Mouse (Mus musculus) embryonic facial prominence, embryonic 13.5 days (tissue): ENCODE data around the gene Eps8l3. TPM values are rescaled to one million over a fixed set of nuclear protein-coding genes. Genes with fewer than 3 reads are reported as not detected.
A peak's percentile ranks its signal among the peaks of the same experiment; 100 is the strongest.

Experiments used
- ATAC-seq: fragments of 200-750 bp; cut with Nextera tagmentation; 2 replicates; pipeline ENCODE4 v1.8.0; 2017; ENCODE audit warnings: low read depth; ENCODE audit not compliant: insufficient number of reproducible peaks, insufficient read depth, low FRiP score, low TSS enrichment
- H3K27ac ChIP-seq: fragments of 300-500 bp; sonication (generic); 2 replicates; pipeline ENCODE4 v1.5.1; 2015; ENCODE audit warnings: moderate library complexity, mild to moderate bottlenecking, inconsistent platforms
- H3K27me3 ChIP-seq: fragments of 300-500 bp; sonication (generic); 2 replicates; pipeline ENCODE4 v1.6.1; 2015; ENCODE audit warnings: mild to moderate bottlenecking, inconsistent platforms
- H3K36me3 ChIP-seq: fragments of 300-500 bp; sonication (generic); 2 replicates; pipeline ENCODE4 v1.6.1; 2015; ENCODE audit warnings: mild to moderate bottlenecking, inconsistent platforms
- H3K4me1 ChIP-seq: fragments of 300-500 bp; sonication (generic); 2 replicates; pipeline ENCODE4 v1.6.1; 2015; ENCODE audit warnings: inconsistent platforms
- H3K4me2 ChIP-seq: fragments of 300-500 bp; sonication (generic); 2 replicates; pipeline ENCODE4 v1.6.1; 2015; ENCODE audit warnings: moderate library complexity, mild to moderate bottlenecking, inconsistent platforms
- H3K4me3 ChIP-seq: fragments of 300-500 bp; sonication (generic); 2 replicates; pipeline ENCODE4 v1.5.1; 2015; ENCODE audit warnings: mild to moderate bottlenecking, inconsistent platforms
- H3K9ac ChIP-seq: fragments of 300-500 bp; sonication (generic); 2 replicates; pipeline ENCODE4 v1.6.1; 2015; ENCODE audit warnings: mild to moderate bottlenecking, inconsistent platforms
- H3K9me3 ChIP-seq: fragments of 300-500 bp; sonication (generic); 2 replicates; pipeline ENCODE4 v1.6.1; 2016; ENCODE audit warnings: inconsistent platforms
- WGBS: fragments of 180-500 bp; shearing (Covaris S2); methylation state at CpG from one replicate; pipeline ENCODE4 v1.1.7; 2015; ENCODE audit warnings: mixed read lengths; 5-methylcytosine and 5-hydroxymethylcytosine counted together
- polyA plus RNA-seq: library from polyadenylated mRNA; unstranded; fragments of >200 nt; fragmentation: Nextera tagmentation; extraction: Ambion mirVana; gene quantifications from 2 replicates; pipeline ENCODE4 v1.2.1, GENCODE M21; 2015

The Eps8l3 gene
- 0.98 TPM in 1 of 2 replicates, not detected in the other for polyA plus RNA-seq

DNA sequence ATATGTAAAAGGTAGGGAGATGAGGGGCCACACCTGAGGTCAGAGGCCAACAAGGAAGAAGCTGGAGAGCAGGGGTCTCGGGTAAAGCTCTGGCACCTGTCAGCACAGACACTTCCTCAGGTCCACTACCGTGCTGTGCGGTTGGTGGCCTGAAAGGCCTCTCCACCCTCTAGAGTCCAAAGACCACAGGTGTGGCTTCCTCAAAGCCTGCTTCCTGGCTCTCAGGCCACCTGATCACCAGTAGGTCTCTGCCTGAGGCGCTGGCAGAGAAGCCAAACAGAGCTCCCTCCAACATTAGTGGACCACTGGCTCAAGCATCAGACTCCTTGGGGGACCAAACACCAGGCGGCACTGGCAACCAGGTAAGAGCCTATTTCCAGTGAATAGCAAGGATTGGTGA, at the start of gene Eps8l3:
Gene Eps8l3 (plus strand): TSS at position 225 of the 400 bp plus-strand sequence.
- Histone ChIP-seq H3K27me3 (no peaks in the 10 kb centered on the region), H3K4me1 (0 out of 2 replicates have a peak, but pooled peaks cover 3% of the 10 kb centered on the region), H3K9ac (no peak within 1 kb of the TSS), H3K9me3 (no peaks in the 10 kb centered on the region), H3K27ac (no peak within 1 kb of the TSS), H3K4me2 (no peak within 1 kb of the TSS), H3K36me3 (no peaks in the 10 kb centered on the region), H3K4me3 (no peak within 1 kb of the TSS)
- WGBS, result 86% methylated on average over 5 of the region's 5 CpGs
- no peak for ATAC-seq

- Histone ChIP-seq H3K36me3 (no peaks in the 10 kb centered on the region), H3K27me3 (no peaks in the 10 kb centered on the region), H3K9ac (no peak overlapping the region), H3K4me3 (no peak overlapping the region), H3K9me3 (no peaks in the 10 kb centered on the region), H3K4me1 (no peaks in the 10 kb centered on the region), H3K4me2 (no peak overlapping the region), H3K27ac (no peak overlapping the region)
- WGBS, result 82% methylated on average over 10 of the region's 10 CpGs
- no peak for ATAC-seq
These were observed 49.1 kb upstream of the Eps8l3 start for GRCm38 (mm10) chr3:107827873-107828405.

- Histone ChIP-seq H3K9ac (no peak overlapping the region), H3K27ac (no peak overlapping the region), H3K4me2 (no peak overlapping the region), H3K27me3 (no peaks in the 10 kb centered on the region), H3K36me3 (no peaks in the 10 kb centered on the region), H3K4me1 (peaks cover 4% of the 10 kb centered on the region; the same call in 1 of the 2 replicates), H3K9me3 (no peaks in the 10 kb centered on the region), H3K4me3 (no peak overlapping the region)
- no peak for ATAC-seq
- 63% methylated on average over 5 of the region's 5 CpGs for WGBS
These were observed 48.5 kb upstream of the Eps8l3 start for GRCm38 (mm10) chr3:107828518-107828917.

- ATAC-seq, result no peak
- Histone ChIP-seq H3K27me3 (no peaks in the 10 kb centered on the region), H3K9ac (no peak overlapping the region), H3K36me3 (no peaks in the 10 kb centered on the region), H3K4me3 (no peak overlapping the region), H3K9me3 (no peaks in the 10 kb centered on the region), H3K4me1 (peaks cover 4% of the 10 kb centered on the region), H3K4me2 (no peak overlapping the region), H3K27ac (no peak overlapping the region)
- whole genome bisulfite sequencing, result 79% methylated on average over 4 of the region's 4 CpGs
These were observed 48.0 kb upstream of the Eps8l3 start for GRCm38 (mm10) chr3:107828997-107829396.

- Histone ChIP-seq H3K36me3 (no peaks in the 10 kb centered on the region), H3K9ac (no peak overlapping the region), H3K4me3 (no peak overlapping the region), H3K27me3 (no peaks in the 10 kb centered on the region), H3K27ac (no peak overlapping the region), H3K4me1 (peaks cover 8% of the 10 kb centered on the region), H3K4me2 (no peak overlapping the region), H3K9me3 (no peaks in the 10 kb centered on the region)
- 65% methylated on average over 14 of the region's 14 CpGs for WGBS
- no peak for ATAC-seq
These were observed 47.4 kb upstream of the Eps8l3 start for GRCm38 (mm10) chr3:107829625-107830024.

DNA sequence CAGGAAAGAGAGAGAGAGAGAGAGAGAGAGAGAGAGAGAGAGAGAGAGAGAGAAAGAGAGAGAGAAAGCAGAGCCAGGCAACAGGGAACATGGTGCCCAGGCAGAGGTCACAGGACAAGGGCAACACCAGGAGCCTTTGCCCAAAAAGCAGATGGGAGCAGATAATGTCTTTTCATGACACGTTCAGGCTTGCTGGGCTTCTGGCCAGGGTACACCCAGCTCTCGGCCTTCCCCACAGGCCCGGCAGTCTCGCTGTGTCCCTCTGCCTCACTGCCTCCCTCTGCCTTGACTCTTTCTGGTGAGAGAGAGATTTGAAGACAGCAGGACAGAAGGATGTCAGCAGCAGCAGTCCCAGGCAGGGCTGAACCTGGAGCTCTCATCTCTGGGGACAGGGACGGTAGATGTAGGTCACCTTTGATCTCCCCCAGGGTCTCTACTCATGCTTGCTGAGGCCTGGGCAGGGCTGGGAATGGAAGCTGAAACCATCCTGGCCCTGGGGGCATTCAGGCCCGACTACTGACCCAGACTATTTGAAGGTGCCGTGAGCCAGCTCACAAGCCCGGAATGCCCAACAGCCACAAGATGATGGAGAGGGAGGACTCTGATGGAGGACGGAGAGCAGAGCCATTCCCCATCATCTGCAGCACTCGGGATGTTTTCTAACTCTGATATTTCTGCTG, 45.0 kb upstream of the Eps8l3 start:
- no peak overlapping the region for H3K27ac ChIP-seq
- no peaks in the 10 kb centered on the region for H3K27me3 ChIP-seq
- WGBS, result 42% methylated on average over 10 of the region's 10 CpGs
- H3K4me3 ChIP-seq, result no peak overlapping the region
- H3K36me3 ChIP-seq, result no peaks in the 10 kb centered on the region
- no peak overlapping the region for H3K4me2 ChIP-seq
- peaks cover 8% of the 10 kb centered on the region for H3K4me1 ChIP-seq
- no peak for ATAC-seq
- H3K9me3 ChIP-seq, result no peaks in the 10 kb centered on the region
- H3K9ac ChIP-seq, result no peak overlapping the region

GRCm38 (mm10) chr3:107832645-107833044, 44.4 kb upstream of the Eps8l3 start:
- no peak for ATAC-seq
- WGBS, result 50% methylated on average over 6 of the region's 6 CpGs
- Histone ChIP-seq H3K9ac (no peak overlapping the region), H3K4me2 (no peak overlapping the region), H3K27me3 (no peaks in the 10 kb centered on the region), H3K9me3 (no peaks in the 10 kb centered on the region), H3K36me3 (no peaks in the 10 kb centered on the region), H3K4me3 (no peak overlapping the region), H3K4me1 (peaks cover 8% of the 10 kb centered on the region), H3K27ac (no peak overlapping the region)

- Histone ChIP-seq H3K27ac (no peak overlapping the region), H3K9me3 (no peaks in the 10 kb centered on the region), H3K36me3 (no peaks in the 10 kb centered on the region), H3K4me3 (no peak overlapping the region), H3K4me1 (peaks cover 8% of the 10 kb centered on the region), H3K27me3 (no peaks in the 10 kb centered on the region), H3K4me2 (no peak overlapping the region), H3K9ac (no peak overlapping the region)
- WGBS, result 69% methylated on average over 1 of the region's 1 CpGs
- ATAC-seq, result no peak
These were observed 43.7 kb upstream of the Eps8l3 start for GRCm38 (mm10) chr3:107833370-107833769.

DNA sequence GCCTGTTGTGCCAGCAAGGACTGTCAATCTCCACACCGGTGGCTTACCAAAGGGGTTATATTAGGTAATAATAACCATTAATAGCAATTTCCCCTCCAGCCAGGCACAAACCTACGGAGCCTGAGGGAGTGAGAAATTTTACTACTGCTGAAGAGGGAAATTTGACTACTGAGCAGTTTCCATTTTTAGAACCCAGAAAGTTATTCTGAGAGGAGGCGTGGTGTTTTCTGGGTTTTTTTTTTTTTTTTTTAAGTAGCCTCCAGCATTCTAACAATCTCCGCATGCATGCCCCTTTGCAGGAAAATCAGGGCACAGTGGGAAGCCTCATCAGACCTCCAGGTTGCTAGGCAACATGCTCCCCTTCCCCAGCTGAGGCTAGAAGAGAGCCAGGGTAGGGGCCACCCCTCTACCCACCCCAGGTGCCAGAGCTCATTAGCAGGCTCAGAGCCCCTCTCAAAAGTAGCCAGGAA, 43.1 kb upstream of the Eps8l3 start:
- Histone ChIP-seq H3K27me3 (no peaks in the 10 kb centered on the region), H3K27ac (no peak overlapping the region), H3K36me3 (no peaks in the 10 kb centered on the region), H3K4me3 (no peak overlapping the region), H3K4me1 (peaks cover 8% of the 10 kb centered on the region), H3K9ac (no peak overlapping the region), H3K9me3 (no peaks in the 10 kb centered on the region), H3K4me2 (no peak overlapping the region)
- ATAC-seq, result no peak
- 16% methylated on average over 4 of the region's 4 CpGs for WGBS

GRCm38 (mm10) chr3:107835301-107835700, 41.7 kb upstream of the Eps8l3 start:
- no peaks in the 10 kb centered on the region for H3K27me3 ChIP-seq
- no peaks in the 10 kb centered on the region for H3K9me3 ChIP-seq
- H3K36me3 ChIP-seq, result no peaks in the 10 kb centered on the region
- no peak overlapping the region for H3K27ac ChIP-seq
- 86% methylated on average over 5 of the region's 5 CpGs for WGBS
- no peak overlapping the region for H3K4me3 ChIP-seq
- no peak for ATAC-seq
- no peak overlapping the region for H3K4me2 ChIP-seq
- H3K9ac ChIP-seq, result no peak overlapping the region
- peaks cover 8% of the 10 kb centered on the region for H3K4me1 ChIP-seq

GRCm38 (mm10) chr3:107839855-107840254, 37.2 kb upstream of the Eps8l3 start:
- Histone ChIP-seq H3K36me3 (no peaks in the 10 kb centered on the region), H3K4me1 (peaks cover 23% of the 10 kb centered on the region), H3K27ac (no peak overlapping the region), H3K4me3 (no peak overlapping the region), H3K27me3 (no peaks in the 10 kb centered on the region), H3K4me2 (no peak overlapping the region), H3K9me3 (no peaks in the 10 kb centered on the region), H3K9ac (no peak overlapping the region)
- 94% methylated on average over 5 of the region's 5 CpGs for WGBS
- no peak for ATAC-seq

DNA sequence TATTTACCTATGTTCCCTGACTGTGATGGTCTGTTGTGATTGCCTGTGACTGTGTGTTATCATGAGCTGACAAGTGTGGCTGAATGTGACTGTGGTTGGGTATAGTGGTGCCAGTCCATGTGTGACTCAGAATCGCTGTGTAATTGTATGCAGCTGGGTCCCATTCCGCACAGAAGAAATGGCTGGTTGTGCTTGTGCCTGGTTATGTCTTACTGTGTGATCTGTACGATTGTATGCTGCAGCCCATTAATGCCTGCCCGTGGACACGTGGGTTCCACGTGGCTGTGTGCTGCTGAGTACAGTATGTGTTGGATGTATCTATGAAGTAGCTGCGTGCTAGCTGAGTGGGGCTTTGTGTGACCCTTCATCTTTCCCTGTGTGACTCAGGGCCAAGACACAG, 36.2 kb upstream of the Eps8l3 start:
- Histone ChIP-seq H3K9me3 (no peaks in the 10 kb centered on the region), H3K27ac (peak overlapping the region; percentile 28; the same call in 1 of the 2 replicates), H3K36me3 (no peaks in the 10 kb centered on the region), H3K4me3 (no peak overlapping the region), H3K27me3 (no peaks in the 10 kb centered on the region), H3K4me1 (peaks cover 23% of the 10 kb centered on the region), H3K4me2 (no peak overlapping the region), H3K9ac (0 out of 2 replicates have a peak overlapping the region, but pooled peaks have one; percentile 21)
- ATAC-seq, result no peak
- WGBS, result 50% methylated on average over 7 of the region's 7 CpGs
